Mouse (Mus musculus) C2C12 (cell line): ENCODE results near the gene Nfix.

Experiments
- CEBPB ChIP-seq: IDR thresholded peaks from one replicate; pipeline ENCODE4 v1.6.1; 2011; ENCODE audit warnings: low read depth, mild to moderate bottlenecking, control low read depth, moderate library complexity
- CTCF ChIP-seq: IDR thresholded peaks from one replicate; pipeline ENCODE4 v1.5.1; 2011; ENCODE audit not compliant: control insufficient read depth, insufficient read depth, insufficient read length
- MYOG ChIP-seq: IDR thresholded peaks from one replicate; pipeline ENCODE4 v1.6.1; 2011; ENCODE audit not compliant: control insufficient read depth, insufficient read length; ENCODE audit errors: extremely low read depth
- USF1 ChIP-seq: IDR thresholded peaks from one replicate; pipeline ENCODE4 v1.6.1; 2011; ENCODE audit warnings: low read depth, mild to moderate bottlenecking, control low read depth, moderate library complexity

- no peak for TF ChIP-seq CTCF
- no peak for TF ChIP-seq CEBPB
- no peak for TF ChIP-seq MYOG
- no peak for TF ChIP-seq USF1
Measured at GRCm38 (mm10) chr8:84790537-84790936, 9.6 kb downstream of the Nfix start.
